Mouse (Mus musculus) ES-Bruce4 (cell line): ENCODE data around the gene Tmem212.

Experiments used
- CTCF ChIP-seq: IDR thresholded peaks from one replicate; pipeline ENCODE4 v1.8.1; 2011; ENCODE audit warnings: low read depth, low read length
- POLR2A ChIP-seq: IDR thresholded peaks from one replicate; pipeline ENCODE4 v1.8.1; 2011; ENCODE audit warnings: low read length; ENCODE audit not compliant: insufficient read depth

- TF ChIP-seq POLR2A (no peak), CTCF (no peak)
Measured at GRCm38 (mm10) chr3:27825985-27826384, 70.2 kb downstream of the Tmem212 start.
